Mouse (Mus musculus) layer of hippocampus, adult 11-12 months (tissue): ENCODE measurements at regions not wholly inside any gene's neighbourhood (a gene's known extent, or its start where the extent isn't known, plus 50 kb on each side); places are given as distances from the start of the nearest gene placed in this dataset.

ENCODE experiments used
- DNase-seq: peaks from one replicate; pipeline ENCODE4 v3.0.0; 2022; ENCODE audit warnings: low spot score

DNA sequence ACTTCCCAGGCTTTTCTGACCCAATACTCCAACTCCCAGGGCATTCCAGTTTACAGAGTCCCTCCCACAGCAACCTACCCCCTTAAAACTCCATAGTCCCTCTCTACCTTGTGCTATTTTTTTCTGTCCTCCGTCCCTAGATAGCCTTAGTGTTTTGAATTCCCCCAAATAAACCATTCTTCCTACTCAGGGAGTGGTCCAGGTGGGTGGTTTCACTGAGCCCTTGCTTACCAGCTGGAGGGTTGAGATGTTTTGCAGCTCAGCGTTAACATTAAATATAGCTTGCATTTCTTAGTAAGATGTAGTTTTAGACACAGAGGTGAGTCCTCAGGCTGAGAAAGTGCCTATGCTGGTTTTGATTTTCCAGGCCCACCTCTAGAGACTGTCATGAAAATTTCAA lies 313.0 kb downstream of the Bmper start:
- DNase-seq: no peak

DNA sequence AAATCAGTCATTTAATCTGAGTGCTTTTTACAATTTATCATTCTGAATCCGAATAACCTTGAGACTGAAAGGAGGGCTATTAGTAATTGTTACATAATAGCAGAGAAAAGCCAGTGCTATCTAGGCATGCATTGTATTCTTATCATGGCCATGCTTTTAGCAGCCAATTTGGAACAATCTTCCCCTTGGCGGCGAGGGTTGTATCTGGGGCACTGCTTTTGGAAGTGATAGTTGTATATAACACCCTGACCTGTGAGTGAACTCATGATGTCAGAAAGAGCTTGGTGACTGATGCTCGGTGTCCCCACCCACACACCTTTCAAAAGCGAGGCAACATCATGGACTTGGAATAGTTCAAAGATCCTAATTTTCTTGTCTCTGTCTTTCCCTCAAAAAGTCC lies 315.2 kb downstream of the Bmper start:
- DNase-seq: no peak

DNA sequence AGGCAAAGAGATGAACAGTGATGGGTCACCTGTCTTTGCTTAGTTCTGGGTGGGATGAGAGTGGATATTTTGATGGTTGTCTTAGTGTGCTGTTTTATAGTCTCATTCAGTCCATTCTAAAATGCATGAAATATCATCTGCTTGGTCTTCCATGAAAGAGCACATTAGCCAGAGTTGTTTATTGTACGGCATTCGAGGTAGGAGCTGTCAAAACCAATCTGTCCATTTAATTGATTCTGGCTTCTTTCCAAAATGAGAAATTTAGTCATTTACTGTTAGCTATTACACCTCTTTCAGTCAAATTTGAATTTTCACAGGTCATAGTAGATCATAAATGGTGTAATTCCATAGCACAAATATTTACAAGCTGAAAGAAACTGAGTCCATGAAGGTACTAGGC lies 328.8 kb downstream of the Bmper start:
- DNase-seq: no peak

DNA sequence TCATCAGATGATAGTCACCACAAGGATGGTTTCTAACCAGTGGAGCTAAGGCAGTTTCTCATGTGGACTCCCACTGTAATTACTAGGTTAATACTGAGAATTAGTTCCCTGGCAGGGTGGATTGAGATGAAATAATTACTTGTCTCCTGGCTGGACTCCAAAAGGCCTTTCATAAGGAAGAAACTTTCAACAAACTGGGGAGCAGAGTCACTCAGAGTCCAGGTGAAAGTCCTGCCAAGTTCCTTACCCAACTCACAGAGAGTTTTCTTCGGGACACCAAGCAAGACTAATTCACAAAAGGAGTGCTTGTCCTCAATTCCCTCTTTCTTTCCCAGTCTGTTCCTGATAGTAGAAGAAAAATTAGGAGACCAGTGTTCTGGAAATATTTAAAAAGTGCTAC lies 330.9 kb downstream of the Bmper start:
- DNase-seq: no peak

DNA sequence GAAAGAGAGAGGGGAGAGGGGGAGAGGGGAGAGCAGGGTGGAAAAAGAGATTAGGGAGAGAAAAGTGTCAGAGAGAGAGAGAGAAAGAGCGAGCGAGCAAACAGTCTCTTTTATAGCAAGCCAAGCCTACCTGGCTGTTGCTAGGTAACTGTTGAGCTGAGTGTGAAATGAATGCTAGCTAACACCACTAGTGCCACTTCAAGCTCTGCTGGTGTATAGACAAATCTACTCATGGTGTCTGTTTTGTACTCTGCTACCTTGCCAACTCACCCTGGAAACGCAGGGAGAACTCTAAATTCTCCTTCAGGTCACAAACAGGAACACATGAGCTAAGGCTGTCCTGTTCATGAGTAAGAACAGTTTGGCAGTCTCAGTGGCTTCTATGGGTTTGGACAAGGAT lies 334.7 kb downstream of the Bmper start:
- DNase-seq: no peak

DNA sequence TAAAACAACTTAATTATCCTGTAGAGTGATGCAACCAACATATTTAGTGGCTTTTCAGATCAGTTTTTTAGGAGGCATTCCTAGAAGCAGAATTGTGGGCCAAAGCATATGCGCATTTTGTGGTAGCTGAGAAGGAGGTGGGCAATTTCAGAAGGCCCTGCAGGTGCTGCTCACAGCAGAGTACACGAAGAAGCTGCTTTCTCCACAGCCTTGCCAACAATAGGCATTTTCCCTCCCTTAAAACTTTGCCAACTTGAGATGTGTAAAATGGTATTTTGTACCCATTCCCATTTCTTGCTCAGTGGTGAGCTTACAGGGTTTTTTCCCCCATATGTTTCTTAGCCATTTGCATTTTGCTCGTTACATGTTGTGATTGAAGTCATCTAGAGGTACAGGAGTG lies 339.0 kb downstream of the Bmper start:
- no peak for DNase-seq

DNA sequence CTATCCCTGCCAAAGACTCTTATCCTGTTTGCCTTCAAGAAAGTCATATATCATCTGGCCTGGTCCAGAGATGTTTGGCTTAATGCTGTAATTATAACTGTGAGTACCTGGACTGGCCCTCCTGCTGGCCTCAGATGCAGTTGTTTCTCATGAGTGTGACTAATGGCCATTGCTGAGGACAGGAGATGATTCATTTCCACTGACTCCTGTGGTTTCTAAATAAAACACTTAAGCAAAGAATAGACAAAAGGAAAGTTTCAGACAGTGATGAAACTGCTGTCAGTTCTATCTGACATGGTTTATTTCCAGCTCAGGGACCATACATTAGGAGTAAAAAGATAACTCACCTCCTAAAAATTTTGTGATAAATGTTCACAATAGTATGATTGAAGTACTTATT lies 344.2 kb downstream of the Bmper start:
- no peak for DNase-seq

DNA sequence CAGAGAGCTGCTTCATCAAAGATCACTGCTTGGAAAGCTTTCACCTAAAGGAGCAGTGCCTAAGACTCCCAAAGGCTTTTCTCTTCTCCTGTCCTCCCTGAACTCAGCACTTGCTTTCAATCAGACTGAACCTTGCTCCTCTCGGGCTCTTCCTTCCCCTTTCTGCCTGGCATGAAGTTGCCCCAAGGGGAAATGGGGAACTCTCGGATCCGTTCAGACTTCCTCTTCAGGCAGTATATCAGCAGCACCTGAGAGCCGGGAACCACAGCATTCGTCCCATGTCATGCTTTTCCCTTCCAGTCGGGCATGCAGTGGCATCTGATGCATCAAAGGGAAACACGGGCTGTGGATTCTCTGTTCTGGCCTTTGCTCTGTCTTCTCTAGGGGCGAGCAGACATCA lies 347.3 kb downstream of the Bmper start:
- DNase-seq: peak; percentile 43

DNA sequence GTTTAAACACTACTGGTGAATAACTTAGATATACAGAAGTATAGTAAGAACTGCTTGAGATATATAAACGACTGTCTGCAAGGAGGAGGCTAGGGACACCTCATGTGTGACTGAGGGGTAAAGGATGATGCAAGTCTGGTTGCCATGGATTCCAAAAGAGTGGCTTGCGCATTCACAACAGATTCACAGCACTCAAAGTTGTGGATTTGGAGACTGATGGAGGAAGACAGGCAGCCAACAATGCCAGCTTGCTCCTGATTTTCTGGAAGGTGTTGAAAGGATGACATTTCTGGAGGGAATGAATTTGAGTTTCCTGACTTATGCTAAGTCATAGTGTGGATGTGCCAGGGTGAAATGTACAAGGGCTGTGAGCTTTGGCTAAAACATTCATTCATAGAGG lies 353.4 kb downstream of the Bmper start:
- no peak for DNase-seq

DNA sequence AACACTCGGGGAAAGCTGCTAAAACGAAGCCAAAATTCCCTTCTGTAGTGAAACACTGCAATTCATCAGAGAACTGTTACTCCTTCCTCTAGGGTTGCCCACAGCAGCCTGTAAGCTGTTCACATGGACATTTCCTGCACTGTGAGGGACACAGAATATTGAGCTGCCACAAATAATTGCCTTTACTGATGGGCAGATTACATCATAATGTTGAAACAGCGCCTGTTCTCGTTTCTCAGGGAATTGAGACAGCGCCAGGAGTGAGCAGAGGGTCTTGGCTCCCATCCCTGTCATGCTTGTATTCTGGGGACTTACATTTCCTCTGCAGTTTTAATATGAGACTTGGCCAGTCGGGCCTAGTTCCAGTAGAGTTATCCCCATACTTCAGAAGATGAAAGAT lies 357.3 kb downstream of the Bmper start:
- DNase-seq: peak; percentile 44

DNA sequence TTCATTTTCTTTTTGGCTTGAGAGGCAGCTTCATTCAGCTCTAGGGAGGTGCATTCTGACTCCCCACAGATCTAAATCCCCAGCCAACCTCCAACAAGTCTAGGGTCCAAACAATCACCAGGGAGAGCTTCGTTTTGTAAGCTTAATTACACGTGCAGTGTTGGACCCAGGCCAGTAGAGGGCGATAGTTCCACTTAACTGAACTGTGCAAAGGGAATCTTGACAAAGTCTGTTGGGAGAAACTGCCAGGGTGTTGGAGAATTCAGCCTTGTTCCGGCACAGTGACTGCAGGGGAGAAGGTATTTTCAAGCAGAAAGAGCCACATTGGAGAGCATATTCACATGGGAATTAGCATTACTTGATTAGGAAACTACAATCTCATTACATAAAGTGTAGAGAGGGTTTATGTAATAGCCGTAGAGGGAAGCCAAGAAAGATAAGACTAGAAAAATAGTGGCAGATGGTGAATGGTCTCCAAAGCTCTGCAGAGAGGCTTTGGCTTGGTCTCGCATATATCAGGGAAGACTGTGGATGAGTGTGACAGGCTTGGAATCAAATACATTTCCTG lies 358.2 kb downstream of the Bmper start:
- peak; percentile 90 for DNase-seq

DNA sequence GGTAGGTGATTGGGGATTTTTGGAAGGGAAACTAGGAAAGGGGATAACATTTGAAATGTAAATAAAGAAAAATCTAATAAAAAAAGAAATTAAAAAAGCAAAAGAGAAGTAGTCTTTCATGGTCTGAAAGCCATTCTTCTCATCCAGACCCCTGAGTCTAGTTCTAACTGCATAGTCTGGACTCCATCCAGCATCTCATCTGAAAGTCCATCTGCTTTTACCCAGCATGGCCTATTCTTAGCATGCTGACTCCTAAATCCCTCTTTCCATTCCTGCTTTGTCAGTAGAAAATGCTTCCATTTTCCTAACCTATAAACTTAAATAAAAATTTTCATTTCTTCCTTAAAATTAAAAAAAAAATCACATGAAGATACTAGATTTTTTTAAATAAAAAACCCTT lies 361.7 kb downstream of the Bmper start:
- DNase-seq: no peak

DNA sequence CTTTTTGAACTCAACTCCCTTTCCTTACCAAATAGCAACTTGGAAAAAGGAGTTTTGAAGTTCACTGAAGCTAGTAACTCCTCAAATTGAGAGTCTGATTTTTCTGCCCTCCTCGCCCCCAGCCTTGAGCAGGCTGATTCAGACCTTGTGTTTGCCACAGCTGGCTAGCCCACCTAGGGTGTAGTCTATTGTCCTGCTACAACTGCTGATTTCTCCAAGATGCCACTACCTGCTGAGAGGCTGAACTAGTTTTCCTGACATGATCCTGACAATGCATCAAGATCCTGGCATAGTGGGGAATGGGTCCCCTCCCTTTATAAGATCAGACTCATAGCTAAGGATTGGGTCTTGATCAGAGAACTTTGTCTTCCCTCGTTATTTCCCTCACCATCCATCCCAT lies 366.1 kb downstream of the Bmper start:
- no peak for DNase-seq

DNA sequence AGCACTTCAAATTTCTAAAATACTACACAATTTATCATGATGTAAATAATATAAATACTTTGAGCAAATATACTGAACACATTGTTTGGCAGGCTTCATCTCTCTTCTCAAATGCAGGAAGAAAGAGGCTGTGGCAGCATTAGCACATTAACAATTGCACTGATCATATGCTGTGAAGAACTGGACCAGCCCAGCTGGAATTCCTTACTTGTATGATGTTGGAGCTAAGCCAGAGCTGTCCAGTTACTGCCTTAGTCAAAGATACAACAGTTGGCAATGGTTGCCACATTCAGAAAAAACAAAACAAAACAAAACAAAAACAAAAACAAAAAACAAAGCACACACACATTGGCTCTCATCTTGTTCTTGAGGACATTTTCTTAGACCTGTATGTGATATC lies 369.0 kb downstream of the Bmper start:
- DNase-seq: no peak

DNA sequence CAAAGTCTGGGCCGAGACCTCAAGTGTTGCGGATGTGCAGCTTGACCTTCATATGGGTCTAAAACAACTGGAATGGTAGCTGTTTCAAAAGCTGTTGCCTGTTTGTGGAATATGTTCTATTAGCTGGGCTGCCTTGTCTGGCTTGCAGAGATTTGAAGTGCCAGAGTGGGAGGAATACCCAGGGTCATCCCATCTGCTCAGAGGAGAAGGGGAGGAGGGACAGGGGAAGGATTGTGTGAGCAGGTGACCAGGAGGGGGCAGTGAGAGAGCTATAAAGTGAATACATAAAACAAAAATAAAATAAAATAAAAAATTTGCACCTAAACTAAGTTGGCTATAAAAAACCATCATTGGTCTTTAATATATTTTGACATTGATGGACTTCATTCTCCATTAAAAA lies 377.7 kb downstream of the Bmper start:
- DNase-seq: no peak
